Mouse (Mus musculus) testis, adult 2 months (tissue): ENCODE results near the gene Gm7534.

Experiments
- CTCF ChIP-seq: fragments of 200-500 bp; IDR thresholded peaks from 2 replicates; pipeline ENCODE4 v1.5.1; 2012; ENCODE audit warnings: low read depth, mild to moderate bottlenecking, inconsistent platforms, low read length, moderate library complexity; ENCODE audit not compliant: control insufficient read depth, insufficient read depth, insufficient replicate concordance
- POLR2A ChIP-seq: fragments of 200-500 bp; IDR thresholded peaks from 2 replicates; pipeline ENCODE4 v1.6.1; 2012; ENCODE audit warnings: low read depth, mild to moderate bottlenecking, inconsistent platforms, low read length, moderate library complexity; ENCODE audit not compliant: control insufficient read depth

DNA sequence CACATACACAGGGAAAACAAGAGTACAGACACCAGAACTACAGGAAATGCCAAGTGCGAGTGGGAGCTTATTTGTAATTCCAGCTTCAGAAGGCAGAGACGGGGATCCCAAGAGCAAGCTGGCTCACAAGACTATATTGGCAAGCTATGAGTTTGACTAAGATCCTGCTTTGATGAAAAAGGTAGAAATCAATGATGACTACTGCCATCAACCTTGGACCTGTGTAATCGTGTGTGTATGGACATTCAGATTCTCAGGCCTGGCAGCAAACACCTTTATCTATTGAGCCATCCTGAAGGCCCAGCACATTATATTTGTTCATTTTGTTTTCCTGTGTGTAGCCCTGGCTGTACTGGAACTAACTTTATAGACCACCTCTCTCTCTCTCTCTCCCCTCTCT, 19.1 kb downstream of the Gm7534 start:
- no peak for TF ChIP-seq CTCF
- TF ChIP-seq POLR2A = no peak
